Mouse (Mus musculus) splenic B cell, adult 2 months (primary cell): Measurements from ENCODE around the gene Abhd17b.
"Not testable (repeated sequence)": the region's sequence is repeated elsewhere in the genome, so short reads cannot be mapped to it uniquely, and the experiment has no call there.

Experiments used
- DNase-seq: peaks from one replicate; pipeline ENCODE4 v3.0.0-alpha.2; 2011; ENCODE audit warnings: low read depth, low spot score
- H3K27me3 ChIP-seq: 2 replicates; pipeline ENCODE4 v1.6.1; 2012; ENCODE audit warnings: mild to moderate bottlenecking, low read length, moderate library complexity, mixed read lengths; ENCODE audit not compliant: control insufficient read depth, poor library complexity, insufficient read depth, severe bottlenecking
- H3K36me3 ChIP-seq: 2 replicates; pipeline ENCODE4 v1.6.1; 2012; ENCODE audit warnings: mild to moderate bottlenecking, low read length, moderate library complexity, mixed read lengths; ENCODE audit not compliant: control insufficient read depth, poor library complexity, insufficient read depth, severe bottlenecking

Gene Abhd17b

DNA sequence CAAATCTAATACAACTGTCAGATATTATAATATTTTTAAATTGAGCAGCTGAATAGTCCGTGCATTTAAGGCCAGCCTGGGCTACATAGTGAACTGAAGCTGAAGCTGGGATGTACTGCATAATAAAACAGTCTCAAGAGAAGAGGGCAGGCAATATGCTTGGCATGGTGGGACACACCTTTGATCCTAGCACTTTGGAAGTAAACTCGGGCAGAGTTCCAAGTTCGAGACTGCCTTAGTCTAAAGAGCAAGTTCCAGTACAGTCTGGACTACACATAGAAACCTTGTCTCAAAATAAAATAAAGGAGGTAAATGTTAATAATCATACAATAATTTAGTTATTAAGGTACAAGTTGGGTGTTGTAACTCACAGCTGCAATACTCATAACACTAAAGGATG is 27.1 kb downstream of the Abhd17b start:
- Histone ChIP-seq H3K27me3 (no peaks in the 10 kb centered on the region), H3K36me3 (peaks cover 14% of the 10 kb centered on the region)
- DNase-seq = no peak

DNA sequence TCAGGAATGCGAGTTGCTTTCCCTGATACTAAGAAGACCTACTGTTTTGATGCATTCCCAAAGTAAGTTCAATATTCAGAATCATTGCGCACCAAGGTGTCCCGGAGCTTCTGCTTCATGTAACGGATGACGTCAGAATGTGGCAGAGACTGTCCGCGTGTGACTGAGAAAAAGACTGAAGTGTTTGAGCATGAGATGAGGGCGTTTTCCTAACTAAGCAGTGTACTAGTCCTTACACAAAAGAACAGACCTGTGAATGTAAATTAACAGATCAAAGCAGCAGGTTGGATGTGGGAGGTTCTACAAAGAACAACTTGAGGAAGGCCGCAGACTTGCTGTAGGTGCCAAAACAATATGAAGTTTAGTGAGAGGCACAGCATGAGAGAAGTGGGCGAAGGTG is 28.0 kb downstream of the Abhd17b start:
- DNase-seq = no peak
- no peaks in the 10 kb centered on the region for H3K27me3 ChIP-seq
- peaks cover 18% of the 10 kb centered on the region for H3K36me3 ChIP-seq

- Histone ChIP-seq H3K36me3 (no peaks in the 10 kb centered on the region), H3K27me3 (no peaks in the 10 kb centered on the region)
- peak; percentile 90 for DNase-seq
Measured at GRCm38 (mm10) chr19:21713260-21714031, 60.5 kb downstream of the Abhd17b start.

- DNase-seq = peak; percentile 52
- no peaks in the 10 kb centered on the region for H3K27me3 ChIP-seq
- no peaks in the 10 kb centered on the region for H3K36me3 ChIP-seq
Measured at GRCm38 (mm10) chr19:21714278-21714883, 61.4 kb downstream of the Abhd17b start.

GRCm38 (mm10) chr19:21715005-21715442 is 62.0 kb downstream of the Abhd17b start:
- peak; percentile 54 for DNase-seq
- H3K27me3 ChIP-seq = no peaks in the 10 kb centered on the region
- H3K36me3 ChIP-seq = no peaks in the 10 kb centered on the region

DNA sequence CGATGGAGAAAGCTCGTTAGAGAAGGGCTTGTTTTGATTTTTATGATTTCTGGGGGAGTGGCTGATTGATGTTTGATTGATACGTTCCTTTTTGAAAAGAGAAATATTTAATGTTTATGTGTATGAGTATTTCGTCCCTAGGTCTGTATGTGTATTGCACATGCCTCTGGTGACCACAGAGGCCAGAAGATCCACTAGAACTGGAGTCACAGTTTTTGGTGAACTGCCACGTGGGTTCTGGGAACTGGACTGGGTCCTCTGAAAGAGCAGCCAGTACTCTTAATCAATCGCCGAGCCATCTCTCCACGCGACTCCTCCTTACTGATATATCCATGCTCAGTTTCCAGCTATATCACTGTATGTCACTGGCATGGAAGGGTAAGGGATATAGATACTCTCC is 62.5 kb downstream of the Abhd17b start:
- no peak for DNase-seq
- Histone ChIP-seq H3K27me3 (no peaks in the 10 kb centered on the region), H3K36me3 (no peaks in the 10 kb centered on the region)

DNA sequence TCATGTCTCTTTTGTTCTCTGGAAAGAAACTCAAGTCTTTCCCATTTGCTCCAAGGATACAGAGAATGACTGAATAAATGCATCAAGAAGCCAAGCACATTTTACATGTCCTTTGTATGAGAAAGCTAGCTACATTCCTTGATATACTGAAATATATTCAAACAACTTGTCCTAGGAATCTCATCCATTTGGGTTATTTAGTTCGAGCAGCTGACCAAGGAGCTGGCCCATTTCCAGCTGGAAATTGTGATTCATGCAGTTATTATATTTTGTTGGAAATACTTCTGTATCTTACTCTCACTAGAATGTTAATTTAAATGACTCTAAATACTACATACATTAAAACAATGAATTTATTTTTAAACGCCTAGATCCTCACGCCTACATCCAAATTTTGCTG is 63.5 kb downstream of the Abhd17b start:
- H3K27me3 ChIP-seq = no peaks in the 10 kb centered on the region
- H3K36me3 ChIP-seq = no peaks in the 10 kb centered on the region
- no peak for DNase-seq

GRCm38 (mm10) chr19:21719206-21719605 is 66.2 kb downstream of the Abhd17b start:
- no peak for DNase-seq
- Histone ChIP-seq H3K27me3 (no peaks in the 10 kb centered on the region), H3K36me3 (no peaks in the 10 kb centered on the region)

DNA sequence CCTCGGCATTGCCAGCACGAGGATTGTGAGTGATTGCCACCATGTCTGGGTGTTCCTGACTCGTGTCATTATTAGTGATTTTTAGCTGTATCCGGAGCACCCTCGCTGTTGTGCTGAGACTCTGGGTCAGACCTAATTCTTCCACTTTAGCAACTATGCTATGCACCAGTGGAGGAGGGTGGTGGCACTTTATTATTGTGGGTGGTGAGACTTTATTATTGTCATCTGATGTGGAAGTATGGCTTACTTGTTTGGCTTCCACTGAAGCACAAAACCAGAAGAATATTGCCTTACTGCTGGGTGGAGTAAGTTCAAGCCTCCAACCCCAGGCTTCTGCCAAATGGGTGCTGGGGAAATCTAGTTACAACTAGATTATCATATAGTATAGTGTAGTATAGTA is 68.0 kb downstream of the Abhd17b start:
- peak; percentile 29 for DNase-seq
- H3K36me3 ChIP-seq = no peaks in the 10 kb centered on the region
- no peaks in the 10 kb centered on the region for H3K27me3 ChIP-seq

DNA sequence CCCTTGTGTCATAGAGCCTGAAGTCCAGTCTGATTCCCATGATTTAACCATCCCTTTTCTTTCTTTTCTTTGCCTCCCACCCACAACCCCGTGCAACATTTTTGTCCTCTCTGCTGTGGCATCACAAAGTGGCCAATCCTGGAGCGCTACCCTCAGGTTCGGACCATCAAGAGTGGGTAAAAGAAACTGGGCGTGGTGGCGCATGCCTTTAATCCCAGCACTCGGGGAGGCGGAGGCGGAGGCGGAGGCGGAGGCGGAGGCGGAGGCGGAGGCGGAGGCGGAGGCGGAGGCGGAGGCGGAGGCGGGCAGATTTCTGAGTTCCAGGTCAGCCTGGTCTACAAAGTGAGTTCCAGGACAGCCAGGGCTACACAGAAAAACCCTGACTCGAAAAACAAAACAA is 70.3 kb downstream of the Abhd17b start:
- not testable (repeated sequence) for H3K36me3 ChIP-seq, H3K27me3 ChIP-seq, DNase-seq

DNA sequence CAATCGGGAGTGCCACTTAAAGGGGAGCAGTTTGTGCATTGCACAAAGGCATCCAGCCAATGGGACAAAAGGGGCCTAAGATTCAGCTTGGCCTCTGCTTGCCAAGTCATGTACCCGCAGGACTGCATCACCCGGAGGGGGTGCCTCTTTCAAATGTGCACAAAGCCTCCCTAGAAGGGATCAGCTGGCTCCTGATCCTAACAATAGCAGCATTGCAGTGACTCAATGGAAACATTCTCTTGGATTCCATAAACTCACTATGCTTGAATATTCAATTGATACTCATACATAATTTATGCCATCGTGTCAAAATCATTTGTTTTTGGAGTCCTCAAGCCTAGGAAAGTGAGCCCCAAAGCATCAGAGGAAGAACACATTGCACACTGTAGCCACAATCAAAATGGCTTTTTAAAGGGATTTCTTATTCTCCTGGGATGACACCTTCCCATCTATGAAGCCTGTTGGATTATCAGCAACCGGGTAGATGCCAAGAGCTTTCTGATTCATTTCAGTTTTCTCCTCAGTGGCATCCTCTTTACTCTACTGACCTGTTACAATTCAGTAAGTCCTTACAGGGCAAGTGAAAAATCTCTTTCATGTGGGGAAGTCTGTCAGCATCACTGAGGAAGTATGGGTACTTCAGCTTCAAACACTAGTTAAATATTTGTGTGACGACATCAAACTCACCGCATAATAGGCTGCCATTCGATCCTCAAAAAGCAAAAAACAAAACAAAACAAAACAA is 71.1 kb downstream of the Abhd17b start:
- no peak for DNase-seq
- Histone ChIP-seq H3K36me3 (no peaks in the 10 kb centered on the region), H3K27me3 (no peaks in the 10 kb centered on the region)

- DNase-seq = no peak
- no peaks in the 10 kb centered on the region for H3K36me3 ChIP-seq
- H3K27me3 ChIP-seq = no peaks in the 10 kb centered on the region
Measured at GRCm38 (mm10) chr19:21725168-21725567, 72.2 kb downstream of the Abhd17b start.

DNA sequence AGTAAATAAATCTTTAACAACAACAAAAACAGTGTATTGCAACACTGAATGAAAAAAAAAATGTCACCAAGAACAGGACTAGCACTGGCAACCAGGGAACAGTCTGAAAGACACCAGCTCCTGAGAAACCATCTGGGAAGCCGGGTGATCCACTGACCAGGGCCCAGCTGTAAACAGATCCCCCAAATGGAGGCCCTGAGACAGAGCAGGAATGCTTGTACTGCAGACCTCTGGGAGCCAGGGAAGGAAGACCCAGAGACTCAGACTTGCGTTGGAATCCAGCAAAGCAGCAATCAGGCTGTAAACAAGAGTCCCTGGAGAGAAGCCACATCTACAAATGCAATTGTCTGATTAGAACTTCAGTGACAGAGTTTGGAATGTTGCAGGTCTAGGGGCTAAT is 74.1 kb downstream of the Abhd17b start:
- Histone ChIP-seq H3K27me3 (no peaks in the 10 kb centered on the region), H3K36me3 (no peaks in the 10 kb centered on the region)
- DNase-seq = no peak

GRCm38 (mm10) chr19:21728342-21728741 is 75.4 kb downstream of the Abhd17b start:
- DNase-seq = peak; percentile 26
- Histone ChIP-seq H3K27me3 (no peaks in the 10 kb centered on the region), H3K36me3 (no peaks in the 10 kb centered on the region)

DNA sequence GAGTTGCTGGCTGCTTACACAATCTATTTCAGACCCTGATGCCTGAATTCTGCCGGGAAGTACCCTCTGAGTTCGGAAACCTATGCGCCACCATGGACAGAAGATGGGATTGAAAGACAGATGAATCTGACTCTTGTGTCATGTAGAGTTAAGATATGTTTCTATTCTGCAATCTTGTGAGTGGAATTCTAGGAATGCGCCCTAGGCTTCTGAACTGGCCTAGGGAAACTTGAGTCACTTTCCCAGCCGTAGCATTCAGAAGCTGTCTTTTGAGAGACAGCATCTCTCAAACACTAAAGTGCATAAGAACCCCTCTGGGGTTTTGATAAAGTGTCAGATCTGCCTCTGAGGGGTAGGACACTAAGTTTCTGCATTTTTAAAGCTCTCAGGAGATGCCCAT is 78.9 kb downstream of the Abhd17b start:
- DNase-seq = no peak
- no peaks in the 10 kb centered on the region for H3K27me3 ChIP-seq
- no peaks in the 10 kb centered on the region for H3K36me3 ChIP-seq
